Mouse (Mus musculus) urinary bladder, postnatal 36 days (tissue): ENCODE data around the gene Prkar1a.
"Not testable (repeated sequence)": the region's sequence is repeated elsewhere in the genome, so short reads cannot be mapped to it uniquely, and the experiment has no call there.

Source experiments
- DNase-seq, 2 experiments: peaks; one replicate each; pipeline ENCODE4 v3.0.0; 2022; ENCODE audit warnings: low spot score in 2 of 2, mixed read lengths in 1 of 2

Prkar1a gene

GRCm38 (mm10) chr11:109641498-109642222 lies 7.5 kb upstream of the Prkar1a start:
- DNase-seq, result peak in 1 of 2 experiments; percentile 41

DNA sequence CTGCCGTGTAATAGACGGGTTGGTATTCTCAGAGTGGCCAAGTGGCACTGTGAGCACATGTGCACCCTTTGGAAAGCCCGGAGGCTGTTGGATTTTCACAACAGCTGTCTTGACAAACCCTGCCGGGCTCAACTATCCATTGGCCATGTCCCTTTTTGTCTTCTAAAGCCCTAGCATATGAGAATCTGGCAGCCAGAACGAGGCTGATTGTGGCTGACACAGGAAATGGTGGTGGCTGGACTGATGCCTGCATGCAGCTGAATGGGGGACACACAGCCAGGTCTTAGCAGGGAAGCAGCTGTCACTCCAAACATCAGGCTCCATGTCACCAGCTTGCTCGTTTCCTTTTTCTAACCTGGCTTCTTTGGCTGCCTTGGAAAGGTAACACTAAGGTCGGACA lies 695 bp upstream of the Prkar1a start:
- DNase-seq, result no peak

GRCm38 (mm10) chr11:109649975-109650701 lies 933 bp downstream of the Prkar1a start:
- DNase-seq, result peak; percentile 41 to 60

DNA sequence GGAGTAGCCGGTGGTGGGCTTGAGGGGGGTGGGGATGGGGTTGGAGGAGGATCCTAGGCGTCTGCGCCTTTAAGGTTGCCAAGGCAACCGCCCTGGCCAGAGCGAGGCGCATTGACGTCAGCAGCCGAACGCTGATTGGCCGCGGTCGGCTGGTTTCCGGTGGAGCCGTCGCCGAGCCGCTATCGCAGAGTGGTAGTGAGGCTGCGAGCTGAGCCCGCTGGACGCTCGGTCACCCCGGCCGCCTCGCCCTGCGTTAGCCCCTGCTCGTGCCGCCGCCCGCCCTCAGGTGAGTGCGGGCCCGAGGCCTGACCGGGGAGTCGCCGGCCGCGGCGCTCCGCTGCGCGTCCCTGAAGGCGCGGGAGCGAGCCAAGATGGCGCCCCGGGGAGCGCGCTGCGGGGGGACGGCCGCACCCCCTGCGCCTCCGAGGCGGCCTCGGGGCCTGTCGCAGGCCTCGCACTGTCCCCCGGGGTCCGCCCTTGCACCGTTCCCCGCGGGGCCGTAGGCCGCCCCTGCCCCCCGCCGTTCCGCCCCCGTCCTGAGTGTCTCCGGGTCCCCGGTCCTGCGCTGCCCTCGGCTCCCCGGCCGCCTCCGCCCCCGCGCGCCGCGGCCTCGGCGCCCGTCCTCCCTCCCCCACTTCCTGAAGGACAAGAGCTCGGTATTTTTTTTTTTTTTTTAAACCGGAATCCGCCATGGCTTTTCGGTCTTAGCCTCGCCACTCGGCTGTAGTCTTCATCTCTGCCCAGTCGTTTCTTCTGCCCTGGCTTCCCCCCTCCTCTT lies 1.8 kb downstream of the Prkar1a start:
- peak; percentile 88 to 91 for DNase-seq

- DNase-seq, result peak in 1 of 2 experiments; percentile 22
Observed at GRCm38 (mm10) chr11:109651566-109652024, 2.4 kb downstream of the Prkar1a start.

DNA sequence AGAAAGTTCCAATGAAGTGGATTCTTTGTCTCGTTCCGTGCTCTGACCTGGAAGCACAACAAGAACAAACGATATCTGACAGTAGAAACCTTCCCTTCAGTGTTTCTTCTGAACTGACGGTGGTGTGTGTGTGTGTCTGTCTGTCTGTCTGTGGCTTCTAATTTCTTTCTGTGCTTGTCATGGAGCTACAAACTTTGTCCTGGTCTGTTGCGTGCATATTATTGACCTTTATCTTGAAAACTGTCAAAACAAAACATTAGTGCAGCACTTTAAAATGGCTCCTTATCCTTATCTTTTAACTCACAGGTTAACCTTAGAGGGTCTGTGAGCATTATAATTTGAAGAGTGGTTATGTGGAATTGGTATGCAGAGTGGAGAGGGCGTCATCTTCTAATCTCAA lies 3.3 kb downstream of the Prkar1a start:
- no peak for DNase-seq

DNA sequence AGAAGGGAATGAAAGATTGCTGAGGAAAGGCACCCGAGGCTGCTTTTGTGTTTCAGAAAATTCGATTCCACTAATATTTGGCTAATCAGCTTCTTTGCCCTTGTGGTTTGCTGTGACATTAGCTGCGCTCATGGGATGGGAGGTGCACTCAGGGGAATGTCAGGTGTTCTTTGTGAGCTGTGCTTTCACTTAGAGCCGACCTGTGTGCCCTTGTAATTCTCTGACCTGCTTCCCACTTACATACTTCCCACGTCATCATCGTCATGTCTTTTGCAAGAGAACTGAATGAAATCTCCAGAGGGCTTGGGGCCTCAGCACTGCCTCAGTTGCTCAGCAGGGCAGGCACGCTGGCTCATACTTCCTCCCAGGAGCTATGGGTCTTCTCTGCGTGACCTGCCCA lies 4.0 kb downstream of the Prkar1a start:
- DNase-seq, result no peak

DNA sequence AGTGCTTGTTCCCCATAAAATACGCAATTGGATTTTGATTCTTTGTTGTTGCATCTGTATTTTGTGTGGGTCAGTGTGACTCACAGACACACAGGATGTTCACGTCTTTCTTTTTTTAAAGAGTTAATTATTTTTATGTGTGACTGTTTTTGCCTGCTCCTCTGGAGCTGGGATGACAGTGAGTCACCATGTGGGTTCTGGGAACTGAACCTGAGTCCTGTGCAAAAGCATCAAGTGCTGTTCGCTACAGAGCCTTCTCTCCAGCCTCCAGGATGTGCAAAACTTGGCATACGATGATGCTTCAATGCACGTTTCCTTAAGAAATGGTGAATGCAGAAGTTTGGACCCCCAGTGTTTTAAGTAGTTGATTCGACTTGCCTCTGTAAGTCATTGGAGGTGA lies 5.4 kb downstream of the Prkar1a start:
- no peak for DNase-seq

- DNase-seq, result no peak
Observed at GRCm38 (mm10) chr11:109656232-109656631, 7.0 kb downstream of the Prkar1a start.

DNA sequence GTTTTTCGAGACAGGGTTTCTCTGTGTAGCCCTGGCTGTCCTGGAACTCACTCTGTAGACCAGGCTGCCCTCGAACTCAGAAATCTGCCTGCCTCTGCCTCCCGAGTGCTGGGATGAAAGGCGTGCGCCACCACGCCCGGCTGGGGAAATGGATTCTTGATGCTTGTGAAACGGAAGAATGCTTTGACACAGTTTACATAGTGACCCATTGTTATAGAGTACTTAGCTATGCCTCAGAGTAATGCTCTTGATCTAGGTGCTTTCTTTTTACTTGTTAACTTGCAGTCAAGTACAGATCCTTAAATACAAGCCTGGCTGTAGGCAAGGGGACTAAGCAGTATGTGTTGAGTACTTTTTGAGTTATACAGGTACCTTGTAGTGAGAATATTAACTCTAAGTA lies 11.3 kb downstream of the Prkar1a start:
- DNase-seq, result not testable (repeated sequence)

DNA sequence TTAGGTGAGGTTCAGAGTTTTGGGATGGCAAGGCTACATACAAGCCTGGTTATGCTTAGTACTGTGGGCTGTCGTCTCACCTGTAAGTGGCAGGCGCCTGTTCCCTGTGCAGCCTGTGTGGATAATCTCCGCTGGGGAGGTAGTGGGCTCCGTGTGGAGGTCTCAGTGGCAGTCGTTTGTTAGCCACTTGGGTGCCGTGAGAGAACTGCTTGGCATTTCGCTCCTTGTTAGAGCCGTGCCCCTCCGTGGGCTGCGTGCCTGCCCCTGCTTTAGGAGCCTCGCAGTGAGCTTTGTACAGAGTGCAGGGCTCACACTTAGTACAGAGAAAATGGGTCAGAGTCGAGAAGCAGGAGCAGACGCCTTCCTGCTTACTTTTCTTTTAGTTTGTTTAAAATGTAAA lies 15.1 kb downstream of the Prkar1a start:
- DNase-seq, result no peak

DNA sequence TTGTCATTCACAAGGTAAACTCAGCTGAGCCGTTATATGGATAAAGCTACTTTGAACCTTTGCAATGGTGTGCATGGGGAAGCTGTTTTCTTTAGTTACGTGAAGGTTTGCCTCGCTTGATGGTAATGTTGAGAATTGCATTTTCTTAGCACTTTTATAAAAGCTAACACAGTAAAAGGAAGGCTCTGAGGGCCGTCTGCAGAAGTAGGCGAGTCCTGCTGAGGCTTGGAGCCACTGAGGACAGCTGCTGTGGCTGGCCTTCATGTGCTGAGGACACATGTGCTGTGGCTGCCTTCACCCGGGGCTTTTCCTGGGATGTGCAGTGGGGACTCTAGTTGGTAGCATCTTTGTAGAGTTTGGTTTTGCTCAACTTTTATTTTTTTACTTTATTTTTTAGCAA lies 16.2 kb downstream of the Prkar1a start:
- DNase-seq, result no peak

GRCm38 (mm10) chr11:109666411-109666810 lies 17.2 kb downstream of the Prkar1a start:
- no peak for DNase-seq

DNA sequence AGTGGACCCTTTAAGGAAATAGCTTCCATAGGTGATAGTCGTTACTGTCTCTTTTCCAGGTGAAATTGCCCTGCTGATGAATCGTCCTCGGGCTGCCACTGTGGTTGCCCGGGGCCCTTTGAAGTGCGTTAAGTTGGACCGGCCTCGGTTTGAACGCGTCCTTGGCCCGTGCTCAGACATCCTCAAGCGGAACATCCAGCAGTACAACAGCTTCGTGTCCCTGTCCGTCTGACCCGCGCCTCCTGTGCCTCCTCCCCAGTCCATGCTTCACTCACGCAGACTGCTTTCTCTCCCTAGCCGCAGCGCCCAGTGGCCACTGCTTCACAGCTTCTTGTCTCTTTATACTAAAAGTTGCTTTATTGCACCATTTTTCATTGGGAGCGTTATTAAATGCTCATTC lies 18.2 kb downstream of the Prkar1a start:
- DNase-seq, result no peak

- DNase-seq, result no peak
Observed at GRCm38 (mm10) chr11:109668115-109668725, 19.0 kb downstream of the Prkar1a start.

- DNase-seq, result no peak
Observed at GRCm38 (mm10) chr11:109669149-109669708, 20.0 kb downstream of the Prkar1a start.

DNA sequence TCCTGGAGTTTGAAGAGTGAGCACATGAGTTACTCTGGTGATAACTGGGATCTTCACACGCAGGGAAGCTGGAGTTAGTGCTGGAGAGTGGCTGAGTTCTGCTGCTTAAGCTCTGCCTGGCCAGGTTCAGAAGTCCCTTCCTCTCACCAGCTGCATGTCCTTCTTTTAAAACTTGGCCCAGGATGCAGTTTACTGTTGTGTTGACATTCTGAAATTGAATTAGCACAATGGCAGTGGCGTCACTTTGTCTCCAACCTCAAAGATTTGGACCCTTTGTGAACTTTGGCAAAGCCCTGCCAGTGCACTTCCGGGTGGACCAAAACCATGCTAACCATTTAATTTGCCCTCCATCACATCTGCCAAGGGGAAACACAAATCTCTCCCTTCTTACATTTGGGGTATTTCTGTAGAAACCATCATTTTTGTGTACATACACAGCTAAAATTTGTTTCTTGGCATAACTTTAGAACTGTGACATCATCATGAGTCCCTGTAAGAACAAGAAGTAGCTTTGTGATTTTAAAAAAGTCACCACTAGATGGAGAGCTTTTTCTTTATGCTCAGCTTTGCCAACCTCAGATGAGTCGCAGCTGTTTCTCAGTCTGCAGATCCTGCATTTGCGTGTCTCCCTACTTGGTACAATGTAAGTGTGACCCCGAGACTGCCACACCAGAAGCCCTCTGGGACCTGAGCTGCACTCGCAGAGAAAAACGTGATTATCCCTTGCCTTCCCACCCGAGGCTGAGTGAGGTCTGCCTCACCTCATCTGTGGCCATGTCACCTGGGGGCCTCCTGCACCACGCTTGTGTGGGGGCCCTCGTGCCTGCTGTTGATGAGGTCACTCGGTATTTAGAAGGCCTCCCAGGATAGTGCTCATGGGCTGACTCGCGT lies 21.1 kb downstream of the Prkar1a start:
- no peak for DNase-seq

DNA sequence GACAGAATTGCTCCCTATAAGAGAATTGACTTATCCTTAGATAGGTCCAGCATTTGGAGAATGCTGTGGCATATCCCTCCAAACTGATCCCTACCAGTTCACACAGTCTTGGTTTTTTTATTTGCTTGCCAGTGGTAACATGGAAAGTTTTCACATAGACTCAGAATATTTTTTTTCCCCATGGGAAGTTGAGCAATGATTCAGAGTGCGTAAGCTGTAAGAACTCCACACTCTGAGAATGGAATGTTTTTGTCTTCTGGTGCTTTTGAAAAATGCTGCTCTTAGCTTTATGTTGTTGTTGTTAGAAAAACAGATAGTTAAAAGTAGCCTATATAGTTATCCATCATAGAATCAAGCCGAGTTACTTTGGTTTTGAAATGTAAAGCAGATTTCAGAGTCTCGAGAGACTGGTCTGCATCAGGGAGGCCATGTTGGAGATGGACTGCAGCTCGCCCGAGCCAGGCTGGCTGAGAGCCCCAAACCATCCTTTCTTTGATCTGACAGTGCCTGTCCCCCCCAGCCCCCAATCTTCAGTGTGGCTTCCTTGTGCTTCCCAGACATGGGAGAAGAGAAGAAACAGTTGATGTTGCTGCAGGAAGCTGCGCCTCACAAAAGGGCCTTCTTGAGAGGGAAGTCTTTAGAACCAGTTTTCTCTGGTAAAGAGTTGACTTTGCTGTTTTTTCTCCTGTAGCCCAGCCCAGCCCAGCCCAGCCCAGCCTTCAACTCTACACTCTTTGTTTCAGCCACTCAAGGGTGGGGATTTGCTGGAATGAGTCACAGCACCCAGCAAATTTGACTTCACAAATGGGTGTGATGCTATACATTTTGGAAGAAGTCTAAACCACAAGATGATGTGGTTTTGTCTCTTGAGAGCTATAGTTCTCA lies 22.2 kb downstream of the Prkar1a start:
- no peak for DNase-seq

- DNase-seq, result no peak
Observed at GRCm38 (mm10) chr11:109672021-109672324, 22.8 kb downstream of the Prkar1a start.

GRCm38 (mm10) chr11:109672396-109672795 lies 23.2 kb downstream of the Prkar1a start:
- no peak for DNase-seq
